Mouse (Mus musculus): ENCODE measurements at regions not wholly inside any gene's neighbourhood (a gene's known extent, or its start where the extent isn't known, plus 50 kb on each side); places are given as distances from the start of the nearest gene placed in this dataset.
A peak's percentile ranks its signal among the peaks of the same experiment; 100 is the strongest.

GRCm38 (mm10) chr14:24617126-24617375 is 130.1 kb downstream of the Rps24 start:
- no peak overlapping the region for H3K4me3 ChIP-seq (ENCODE audit: low read depth, low read length)
- no peak for ATAC-seq (ENCODE audit: low FRiP score)
- WGBS: 10% methylated on average over 3 of the region's 3 CpGs
- H3K4me1 ChIP-seq (ENCODE audit: insufficient read depth, low read length): peaks cover 31% of the 10 kb centered on the region
- no peak for TF ChIP-seq CTCF (IDR thresholded peaks at IDR 0.05)
- no peak overlapping the region for H3K4me2 ChIP-seq (ENCODE audit: low read depth, low read length, poor library complexity, severe bottlenecking)
- H3K27ac ChIP-seq (ENCODE audit: low read depth, low read length): peak overlapping the region; percentile 96
- no peaks in the 10 kb centered on the region for H3K27me3 ChIP-seq (ENCODE audit: insufficient read depth, low read length)
- DNase-seq (ENCODE audit: low spot score): no peak
- H3K36me3 ChIP-seq (ENCODE audit: insufficient read depth, low read length): no peaks in the 10 kb centered on the region
- peak overlapping the region; percentile 14; the same call in 1 of the 2 replicates for H3K9ac ChIP-seq (replicated peaks; ENCODE audit: low read length, poor library complexity, severe bottlenecking)
- H3K9me3 ChIP-seq (ENCODE audit: low read length): no peaks in the 10 kb centered on the region

GRCm38 (mm10) chr14:24617393-24617861 is 130.5 kb downstream of the Rps24 start:
- Histone ChIP-seq H3K27me3 (ENCODE audit: insufficient read depth, low read length) (no peaks in the 10 kb centered on the region), H3K27ac (ENCODE audit: low read depth, low read length) (peak overlapping the region; percentile 96), H3K4me2 (ENCODE audit: low read depth, low read length, poor library complexity, severe bottlenecking) (no peak overlapping the region), H3K4me3 (ENCODE audit: low read depth, low read length) (no peak overlapping the region), H3K36me3 (ENCODE audit: insufficient read depth, low read length) (no peaks in the 10 kb centered on the region), H3K4me1 (ENCODE audit: insufficient read depth, low read length) (peaks cover 31% of the 10 kb centered on the region), H3K9ac (replicated peaks; ENCODE audit: low read length, poor library complexity, severe bottlenecking) (peak overlapping the region; percentile 29; the same call in 1 of the 2 replicates), H3K9me3 (ENCODE audit: low read length) (no peaks in the 10 kb centered on the region)
- no peak for TF ChIP-seq CTCF (IDR thresholded peaks at IDR 0.05)
- WGBS: 10% methylated on average over 10 of the region's 10 CpGs
- peak; percentile 94 for DNase-seq (ENCODE audit: low spot score)
- ATAC-seq (ENCODE audit: low FRiP score): peak; percentile 81

- Histone ChIP-seq H3K27me3 (ENCODE audit: insufficient read depth, low read length) (no peaks in the 10 kb centered on the region), H3K4me3 (ENCODE audit: low read depth, low read length) (no peak overlapping the region), H3K9me3 (ENCODE audit: low read length) (no peaks in the 10 kb centered on the region), H3K4me2 (ENCODE audit: low read depth, low read length, poor library complexity, severe bottlenecking) (no peak overlapping the region), H3K9ac (replicated peaks; ENCODE audit: low read length, poor library complexity, severe bottlenecking) (0 out of 2 replicates have a peak overlapping the region, but pooled peaks have one; percentile 29), H3K4me1 (ENCODE audit: insufficient read depth, low read length) (peaks cover 31% of the 10 kb centered on the region), H3K36me3 (ENCODE audit: insufficient read depth, low read length) (no peaks in the 10 kb centered on the region), H3K27ac (ENCODE audit: low read depth, low read length) (peak overlapping the region; percentile 96)
- DNase-seq (ENCODE audit: low spot score) (peak; percentile 79), ATAC-seq (ENCODE audit: low FRiP score) (peak; percentile 74)
- WGBS: 8% methylated on average over 16 of the region's 16 CpGs
- TF ChIP-seq CTCF (IDR thresholded peaks at IDR 0.05): no peak
These were observed 131.5 kb downstream of the Rps24 start for GRCm38 (mm10) chr14:24618226-24619038.

GRCm38 (mm10) chr14:24631994-24632393 is 145.1 kb downstream of the Rps24 start:
- H3K27ac ChIP-seq (ENCODE audit: low read depth, low read length): no peak overlapping the region
- no peaks in the 10 kb centered on the region for H3K27me3 ChIP-seq (ENCODE audit: insufficient read depth, low read length)
- H3K4me2 ChIP-seq (ENCODE audit: low read depth, low read length, poor library complexity, severe bottlenecking): no peak overlapping the region
- DNase-seq (ENCODE audit: low spot score) (no peak), ATAC-seq (ENCODE audit: low FRiP score) (no peak)
- no peak for TF ChIP-seq CTCF (IDR thresholded peaks at IDR 0.05)
- H3K9ac ChIP-seq (replicated peaks; ENCODE audit: low read length, poor library complexity, severe bottlenecking): no peak overlapping the region
- no peak overlapping the region for H3K4me3 ChIP-seq (ENCODE audit: low read depth, low read length)
- no peaks in the 10 kb centered on the region for H3K4me1 ChIP-seq (ENCODE audit: insufficient read depth, low read length)
- no peaks in the 10 kb centered on the region for H3K9me3 ChIP-seq (ENCODE audit: low read length)
- no peaks in the 10 kb centered on the region for H3K36me3 ChIP-seq (ENCODE audit: insufficient read depth, low read length)
- WGBS: 96% methylated on average over 1 of the region's 1 CpGs

- DNase-seq (ENCODE audit: low spot score) (peak; percentile 24), ATAC-seq (ENCODE audit: low FRiP score) (no peak)
- H3K4me3 ChIP-seq (ENCODE audit: low read depth, low read length): no peak overlapping the region
- no peak overlapping the region for H3K27ac ChIP-seq (ENCODE audit: low read depth, low read length)
- no peak overlapping the region for H3K4me2 ChIP-seq (ENCODE audit: low read depth, low read length, poor library complexity, severe bottlenecking)
- TF ChIP-seq CTCF (IDR thresholded peaks at IDR 0.05): peak; percentile 47
- H3K9me3 ChIP-seq (ENCODE audit: low read length): no peaks in the 10 kb centered on the region
- H3K36me3 ChIP-seq (ENCODE audit: insufficient read depth, low read length): no peaks in the 10 kb centered on the region
- no peaks in the 10 kb centered on the region for H3K27me3 ChIP-seq (ENCODE audit: insufficient read depth, low read length)
- H3K9ac ChIP-seq (replicated peaks; ENCODE audit: low read length, poor library complexity, severe bottlenecking): no peak overlapping the region
- no peaks in the 10 kb centered on the region for H3K4me1 ChIP-seq (ENCODE audit: insufficient read depth, low read length)
- 56% methylated on average over 5 of the region's 5 CpGs for WGBS
These were observed 154.9 kb downstream of the Rps24 start for GRCm38 (mm10) chr14:24641853-24642252.

GRCm38 (mm10) chr14:24644117-24644808 is 157.3 kb downstream of the Rps24 start:
- no peak for ATAC-seq (ENCODE audit: low FRiP score)
- no peak overlapping the region for H3K4me2 ChIP-seq (ENCODE audit: low read depth, low read length, poor library complexity, severe bottlenecking)
- peak; percentile 39 for DNase-seq (ENCODE audit: low spot score)
- no peaks in the 10 kb centered on the region for H3K9me3 ChIP-seq (ENCODE audit: low read length)
- H3K36me3 ChIP-seq (ENCODE audit: insufficient read depth, low read length): no peaks in the 10 kb centered on the region
- no peaks in the 10 kb centered on the region for H3K4me1 ChIP-seq (ENCODE audit: insufficient read depth, low read length)
- no peak overlapping the region for H3K4me3 ChIP-seq (ENCODE audit: low read depth, low read length)
- TF ChIP-seq CTCF (IDR thresholded peaks at IDR 0.05): no peak
- no peak overlapping the region for H3K27ac ChIP-seq (ENCODE audit: low read depth, low read length)
- WGBS: 15% methylated on average over 6 of the region's 6 CpGs
- no peak overlapping the region for H3K9ac ChIP-seq (replicated peaks; ENCODE audit: low read length, poor library complexity, severe bottlenecking)
- H3K27me3 ChIP-seq (ENCODE audit: insufficient read depth, low read length): no peaks in the 10 kb centered on the region
